Mouse (Mus musculus) left cerebral cortex, adult 2 months (tissue): ENCODE results near the gene Ing4. TPM values are rescaled to one million over a fixed set of nuclear protein-coding genes. Genes with fewer than 3 reads are reported as not detected.
A peak's percentile ranks its signal among the peaks of the same experiment; 100 is the strongest.
"Not testable (repeated sequence)": the region's sequence is repeated elsewhere in the genome, so short reads cannot be mapped to it uniquely, and the experiment has no call there.

Experiments used
- DNase-seq, 2 experiments: peaks; one replicate each; pipeline ENCODE4 v3.0.0; 2021 to 2022; ENCODE audit warnings: low spot score in 2 of 2, mixed read lengths in 1 of 2; ENCODE audit errors: extremely low spot score in 1 of 2
- H3K27ac ChIP-seq: fragments of 200-600 bp; 2 replicates; pipeline ENCODE4 v1.8.1; 2022
- H3K4me3 ChIP-seq: fragments of 200-600 bp; 2 replicates; pipeline ENCODE4 v1.8.1; 2022
- CTCF ChIP-seq: fragments of 200-600 bp; IDR thresholded peaks from 2 replicates; pipeline ENCODE4 v1.8.1; 2022; ENCODE audit warnings: antibody characterized with exemption, mild to moderate bottlenecking, moderate library complexity
- intact Hi-C: fragments of 180-260 bp; cut with DNase I; formaldehyde crosslinking; loops from one replicate; pipeline ENCODE4 v1.15.1; 2025
- total RNA-seq, 2 experiments: library from RNA; stranded (reverse); gene quantifications; 2 replicates each; pipeline ENCODE4 v1.2.3; 2021

Ing4 gene
- total RNA-seq, 2 experiments from 2014 or later: 49.5 to 56.6 TPM

- TF ChIP-seq CTCF: peak; percentile 93
- no peak overlapping the region for H3K27ac ChIP-seq
- no peak overlapping the region for H3K4me3 ChIP-seq
- intact Hi-C loops: loop anchor here (1.0 to 5.0 kb wide), 2 partner anchors 38 to 226 kb away; no protein-coding TSS in a partner anchor
- DNase-seq: peak; percentile 77
These were observed 7.1 kb downstream of the Ing4 start for GRCm38 (mm10) chr6:125046691-125047090.

DNA sequence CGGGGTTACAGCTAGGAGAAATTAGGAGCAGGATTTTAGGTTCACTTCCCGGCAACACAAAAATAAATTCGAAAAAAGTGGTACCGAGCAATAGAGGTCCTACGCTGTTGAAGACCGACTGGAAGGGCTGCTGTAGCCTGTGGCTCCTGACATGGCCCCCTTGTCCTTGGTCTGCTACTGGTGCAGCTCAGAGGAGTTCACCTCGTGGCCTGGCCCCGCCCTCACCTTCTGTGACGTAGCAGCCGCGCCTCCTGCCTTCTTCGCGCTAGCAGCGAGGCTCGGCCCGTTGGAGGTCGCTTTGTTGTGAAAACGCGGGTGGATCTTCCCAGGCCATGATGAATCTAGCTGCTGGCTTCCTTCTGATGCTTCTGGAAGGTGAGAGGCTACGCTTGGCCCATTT lies 10.1 kb downstream of the Ing4 start, which contains the start of gene Acrbp:
TSS of gene Acrbp (plus strand) at position 12 of the 400 bp plus-strand sequence.
- no peak for TF ChIP-seq CTCF
- Histone ChIP-seq H3K4me3 (no peak within 1 kb of the TSS), H3K27ac (no peak within 1 kb of the TSS)
- DNase-seq: no peak
- intact Hi-C loops: loop anchor here (5.0 kb wide), 1 partner anchor 223 kb away; no protein-coding TSS in a partner anchor

DNA sequence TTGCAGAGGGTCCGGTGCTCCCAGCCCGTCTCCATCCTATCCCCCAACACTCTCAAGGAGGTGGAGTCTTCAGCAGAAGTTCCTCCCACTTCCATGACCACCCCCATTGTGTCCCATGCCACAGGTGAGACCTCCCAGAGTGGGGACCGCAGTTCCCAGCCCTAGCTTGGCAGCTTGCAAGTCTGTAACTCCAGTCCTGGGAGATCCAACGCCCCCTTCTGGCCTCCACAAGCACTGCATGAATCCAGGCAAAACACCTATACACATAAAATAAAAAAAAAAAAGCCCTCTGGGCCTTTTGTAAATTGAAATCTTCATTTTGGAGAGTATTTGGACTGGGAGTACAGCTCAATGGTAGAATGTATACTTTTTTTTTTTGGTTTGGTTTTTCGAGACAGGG lies 11.7 kb downstream of the Ing4 start:
- intact Hi-C loops: no loop called here
- Histone ChIP-seq H3K27ac (no peak overlapping the region), H3K4me3 (no peak overlapping the region)
- DNase-seq: no peak
- TF ChIP-seq CTCF: peak; percentile 51

GRCm38 (mm10) chr6:125061493-125061892 lies 21.9 kb downstream of the Ing4 start:
- intact Hi-C loops: no loop called here
- Histone ChIP-seq H3K27ac (no peak overlapping the region), H3K4me3 (no peak overlapping the region)
- DNase-seq: no peak
- TF ChIP-seq CTCF: no peak

- intact Hi-C loops: no loop called here
- Histone ChIP-seq H3K27ac (no peak overlapping the region), H3K4me3 (no peak overlapping the region)
- DNase-seq: no peak
- TF ChIP-seq CTCF: no peak
These were observed 23.0 kb downstream of the Ing4 start for GRCm38 (mm10) chr6:125062511-125062910.

DNA sequence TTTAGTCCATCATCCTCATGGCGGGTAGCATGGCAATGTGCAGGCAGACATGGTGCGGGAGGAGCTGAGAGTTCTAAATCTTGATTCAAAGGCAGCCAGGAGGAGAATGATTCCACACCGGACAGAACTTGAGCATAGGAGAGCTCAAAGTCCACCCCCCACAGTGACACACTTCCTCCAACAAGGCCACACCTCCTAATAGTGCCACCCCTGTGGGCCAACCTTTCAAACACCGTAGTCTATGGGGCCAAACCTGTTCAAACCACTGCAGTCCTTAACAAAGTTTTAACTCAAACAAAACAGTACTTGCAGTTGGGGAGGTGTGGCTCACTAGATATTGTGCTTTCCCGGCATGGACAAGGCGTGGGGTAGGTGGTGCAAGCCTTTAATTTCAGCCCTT lies 24.3 kb downstream of the Ing4 start:
- DNase-seq: no peak
- intact Hi-C loops: no loop called here
- H3K27ac ChIP-seq: no peak overlapping the region
- TF ChIP-seq CTCF: no peak
- H3K4me3 ChIP-seq: no peak overlapping the region

DNA sequence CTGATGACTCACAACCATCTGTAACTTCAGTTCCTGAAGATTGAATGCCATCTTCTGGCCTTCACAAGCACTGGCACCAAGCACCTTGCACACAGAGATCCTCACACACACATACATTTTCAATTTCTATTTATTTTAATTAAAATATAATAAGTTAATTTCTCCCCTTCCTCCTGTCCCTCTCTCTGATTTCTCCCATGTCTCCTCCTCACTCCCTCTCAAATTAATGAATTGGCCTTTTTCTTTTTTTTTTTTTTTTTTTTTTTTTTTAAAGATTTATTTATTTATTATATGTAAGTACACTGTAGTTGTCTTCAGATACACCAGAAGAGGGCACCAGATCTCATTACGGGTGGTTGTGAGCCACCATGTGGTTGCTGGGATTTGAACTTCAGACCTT lies 25.7 kb downstream of the Ing4 start:
- DNase-seq, intact Hi-C loops: not testable (repeated sequence)

DNA sequence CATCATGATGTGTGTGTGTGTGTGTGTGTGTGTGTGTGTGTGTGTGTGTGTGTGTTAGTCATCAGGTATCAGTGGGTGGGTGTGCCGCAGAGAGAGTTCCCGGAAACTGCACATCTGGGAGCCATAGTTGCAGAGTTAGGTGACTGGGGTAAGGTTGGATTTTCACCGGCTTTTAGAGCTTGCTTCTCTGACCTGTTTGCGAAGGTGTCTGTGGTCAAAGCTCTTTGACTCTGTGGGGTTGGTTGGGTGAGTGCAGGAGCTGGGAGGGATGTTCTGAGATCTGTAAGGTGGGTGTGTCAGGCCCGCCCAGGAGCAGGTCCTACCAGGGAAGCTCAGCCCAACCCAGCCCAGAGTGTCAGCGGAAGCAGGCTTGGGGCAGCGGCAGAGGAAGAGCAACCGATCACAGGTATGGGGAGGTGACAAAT lies 28.0 kb downstream of the Ing4 start, which contains the start of gene Lpar5:
TSS of gene Lpar5 (plus strand) at position 350 of the 425 bp plus-strand sequence.
- TF ChIP-seq CTCF: no peak
- no peak for DNase-seq
- Histone ChIP-seq H3K27ac (no peak within 1 kb of the TSS), H3K4me3 (no peak within 1 kb of the TSS)
- intact Hi-C loops: no loop called here

More for the DNA sequence above, 25.7 kb downstream of the Ing4 start:
- H3K4me3 ChIP-seq, H3K27ac ChIP-seq: not testable (repeated sequence)

DNA sequence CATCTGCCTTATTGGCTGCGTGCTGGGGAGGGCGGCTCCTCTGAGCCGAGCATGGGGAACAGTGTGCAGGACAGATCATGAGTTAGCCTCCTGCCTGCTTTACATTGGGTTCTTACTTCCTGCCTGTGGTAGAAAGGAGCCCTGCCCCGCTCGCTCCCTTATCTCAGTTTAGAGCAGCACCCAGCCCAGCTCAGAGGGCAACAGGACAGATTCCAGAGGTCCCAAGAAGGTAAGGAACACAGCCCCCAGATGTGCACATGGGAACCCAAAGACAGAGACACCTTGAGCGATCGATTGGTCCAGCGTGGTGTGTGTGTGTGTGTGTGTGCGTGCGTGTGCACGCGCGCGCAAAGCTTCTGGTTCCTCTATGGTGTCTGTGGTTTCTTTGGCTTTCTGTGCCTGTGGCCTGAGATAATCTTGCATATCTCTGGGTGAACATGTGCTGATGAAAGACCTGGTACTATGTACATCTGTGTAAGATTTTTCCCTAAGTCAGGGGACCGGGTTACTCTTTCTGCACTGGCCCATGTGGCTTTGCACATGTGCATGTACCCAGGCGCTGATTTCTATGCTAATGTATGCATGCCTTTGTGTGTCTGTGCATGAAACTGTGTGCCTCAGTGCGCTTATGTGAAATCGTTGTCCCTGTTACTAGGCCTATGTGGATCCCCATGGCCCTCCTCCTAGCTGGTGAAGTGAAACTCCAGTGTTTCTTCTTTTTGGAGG lies 31.8 kb downstream of the Ing4 start:
- peak overlapping the region; percentile 18; the same call in 1 of the 2 replicates for H3K27ac ChIP-seq
- DNase-seq: no peak
- H3K4me3 ChIP-seq: no peak overlapping the region
- TF ChIP-seq CTCF: no peak
- intact Hi-C loops: no loop called here

GRCm38 (mm10) chr6:125071896-125072279 lies 32.3 kb downstream of the Ing4 start:
- Histone ChIP-seq H3K4me3 (no peak overlapping the region), H3K27ac (peak overlapping the region; percentile 18; the same call in 1 of the 2 replicates)
- DNase-seq: peak; percentile 44 to 47
- no peak for TF ChIP-seq CTCF
- intact Hi-C loops: no loop called here

DNA sequence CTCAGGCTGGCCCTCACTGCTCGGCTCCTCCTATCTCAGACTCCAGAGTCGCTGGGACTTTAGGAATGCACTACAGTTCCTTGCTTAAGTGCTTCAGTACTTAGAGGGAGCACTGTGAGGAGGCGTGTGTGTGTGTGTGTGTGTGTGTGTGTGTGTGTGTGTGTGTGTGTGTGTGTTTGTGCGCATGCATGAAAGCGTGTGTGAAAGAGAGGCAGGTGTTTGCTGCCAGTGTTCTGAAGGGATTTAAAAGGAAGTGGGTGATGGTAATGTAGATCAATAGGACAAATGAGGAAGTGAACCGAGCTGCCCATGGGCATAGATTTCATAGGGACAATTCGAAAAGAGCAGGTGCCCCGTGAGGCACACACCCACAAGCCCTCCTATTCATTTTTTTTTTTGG lies 34.3 kb downstream of the Ing4 start:
- intact Hi-C loops: no loop called here
- Histone ChIP-seq H3K27ac (no peak overlapping the region), H3K4me3 (no peak overlapping the region)
- TF ChIP-seq CTCF: no peak
- DNase-seq: no peak

DNA sequence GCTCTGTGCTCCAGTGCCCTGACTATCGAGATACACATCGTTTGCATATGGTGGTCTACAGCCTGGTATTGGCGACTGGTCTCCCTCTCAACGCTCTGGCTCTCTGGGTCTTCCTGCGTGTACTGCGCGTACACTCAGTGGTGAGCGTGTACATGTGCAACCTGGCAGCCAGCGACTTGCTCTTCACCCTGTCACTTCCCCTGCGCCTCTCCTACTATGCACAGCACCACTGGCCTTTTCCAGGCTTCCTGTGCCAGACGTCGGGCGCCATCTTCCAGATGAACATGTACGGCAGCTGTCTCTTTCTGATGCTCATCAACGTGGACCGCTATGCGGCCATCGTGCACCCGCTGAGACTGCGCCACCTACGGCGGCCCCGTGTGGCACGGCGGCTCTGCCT lies 41.8 kb downstream of the Ing4 start:
- intact Hi-C loops: loop anchor here (5.0 kb wide), 2 partner anchors 179 to 224 kb away; partner anchors contain the start of gene P3h3
- peak overlapping the region; percentile 24; the same call in 1 of the 2 replicates for H3K27ac ChIP-seq
- H3K4me3 ChIP-seq: peak overlapping the region; percentile 35
- DNase-seq: no peak
- TF ChIP-seq CTCF: no peak
